Mouse (Mus musculus): ENCODE data around the gene Zfp609. TPM values are rescaled to one million over a fixed set of nuclear protein-coding genes. Genes with fewer than 3 reads are reported as not detected.
A peak's percentile ranks its signal among the peaks of the same experiment; 100 is the strongest.
"Not testable (repeated sequence)": the region's sequence is repeated elsewhere in the genome, so short reads cannot be mapped to it uniquely, and the experiment has no call there.

Zfp609 gene
- polyA plus RNA-seq, 1 experiment from 2014 or later = 1.4 TPM

DNA sequence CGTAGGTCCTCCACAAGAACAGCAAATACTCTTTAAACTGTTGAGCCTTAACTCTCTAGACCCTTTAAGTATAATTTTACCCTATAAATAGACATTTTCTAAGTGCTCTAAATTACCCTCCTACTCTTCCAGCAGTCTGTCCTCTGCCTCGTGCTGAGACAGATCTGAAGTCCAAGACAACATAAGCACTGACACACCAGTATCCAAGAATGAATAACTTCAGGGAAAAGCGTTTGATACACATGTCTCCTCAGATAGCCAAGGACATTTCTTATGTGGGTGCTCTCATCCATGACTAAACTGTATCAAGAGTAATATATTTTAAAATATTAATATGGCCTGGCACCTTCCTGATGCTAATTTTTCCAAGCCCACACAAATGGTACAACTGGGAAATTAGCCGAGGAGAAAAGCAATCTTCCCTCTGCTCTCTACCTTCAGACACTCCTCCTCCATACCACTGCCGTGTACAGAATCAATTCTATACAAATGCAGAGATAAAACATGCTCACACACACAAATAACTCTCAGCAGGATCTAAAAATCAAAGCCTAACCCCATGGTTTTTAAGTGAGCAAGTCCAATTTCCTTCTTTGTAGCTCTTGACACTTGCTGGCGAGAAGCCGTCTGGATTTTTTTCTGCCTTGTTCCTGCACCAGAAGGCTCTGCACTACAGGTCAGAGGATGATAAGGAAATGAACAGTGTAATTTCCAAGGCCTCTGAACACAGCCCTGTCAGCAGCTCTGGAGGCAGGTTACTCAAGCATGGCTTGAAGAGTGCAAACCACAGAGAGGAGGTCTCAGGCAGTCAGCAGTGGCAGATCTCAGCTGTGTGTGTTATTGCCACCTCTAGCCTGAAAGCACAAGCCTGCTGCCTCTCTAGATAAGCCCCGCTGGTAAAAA is 40.2 kb downstream of the Zfp609 start:
- H3K9me3 ChIP-seq (replicated peaks; ENCODE audit: control insufficient read depth, low read length) = no peaks in the 10 kb centered on the region
- peaks cover 37% of the 10 kb centered on the region for H3K4me1 ChIP-seq (ENCODE audit: control insufficient read depth, low read depth, low read length)
- no peaks in the 10 kb centered on the region for H3K36me3 ChIP-seq (ENCODE audit: control insufficient read depth, insufficient read depth)
- H3K27me3 ChIP-seq (ENCODE audit: control insufficient read depth, insufficient read depth, low read depth, low read length) = no peaks in the 10 kb centered on the region
- 33% methylated on average over 8 of the region's 8 CpGs for WGBS (ENCODE audit: insufficient replicate concordance)
- peak; percentile 79 for ATAC-seq (ENCODE audit: low read depth)
- H3K27ac ChIP-seq (ENCODE audit: low read length) = peak overlapping the region; percentile 57
- no peak overlapping the region for H3K4me3 ChIP-seq (ENCODE audit: low read depth, low read length)
- peak overlapping the region; percentile 4 for H3K4me2 ChIP-seq (ENCODE audit: low read depth, low read length)
- H3K9ac ChIP-seq (ENCODE audit: low read depth, low read length) = no peak overlapping the region

DNA sequence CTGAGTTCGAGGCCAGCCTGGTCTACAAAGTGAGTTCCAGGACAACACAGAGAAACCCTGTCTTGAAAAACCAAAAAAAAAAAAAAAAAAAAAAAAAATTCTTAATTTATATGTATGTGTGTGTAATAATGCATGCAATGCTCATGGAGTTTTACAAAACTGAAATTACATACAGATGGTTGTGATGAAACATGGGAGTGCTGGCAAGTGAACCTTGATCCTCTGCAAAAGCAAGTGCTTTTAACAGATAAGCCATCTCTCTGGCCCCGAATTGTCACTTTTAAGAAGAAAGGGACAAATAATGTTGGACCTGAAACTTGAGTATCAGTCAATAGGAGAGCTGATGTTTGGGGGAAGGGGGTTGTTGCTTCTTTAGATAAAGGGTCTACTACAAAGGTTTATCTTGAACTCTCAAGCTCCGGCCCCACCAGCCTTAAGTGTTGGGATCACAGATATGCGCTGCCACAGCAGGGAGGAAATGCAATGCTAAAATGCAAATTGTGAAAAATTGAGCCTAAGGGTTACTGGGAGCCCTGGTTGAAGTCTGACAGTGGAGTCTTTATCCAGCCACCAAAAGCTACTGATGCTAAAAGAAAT is 41.5 kb downstream of the Zfp609 start:
- H3K27me3 ChIP-seq (ENCODE audit: control insufficient read depth, insufficient read depth, low read depth, low read length) = no peaks in the 10 kb centered on the region
- no peak overlapping the region for H3K9ac ChIP-seq (ENCODE audit: low read depth, low read length)
- H3K27ac ChIP-seq (ENCODE audit: low read length) = peak overlapping the region; percentile 56
- H3K4me3 ChIP-seq (ENCODE audit: low read depth, low read length) = no peak overlapping the region
- H3K4me2 ChIP-seq (ENCODE audit: low read depth, low read length) = peak overlapping the region; percentile 48
- ATAC-seq (ENCODE audit: low read depth) = peak; percentile 71
- 21% methylated on average over 4 of the region's 4 CpGs for WGBS (ENCODE audit: insufficient replicate concordance)
- no peaks in the 10 kb centered on the region for H3K36me3 ChIP-seq (ENCODE audit: control insufficient read depth, insufficient read depth)
- no peaks in the 10 kb centered on the region for H3K9me3 ChIP-seq (replicated peaks; ENCODE audit: control insufficient read depth, low read length)
- peaks cover 33% of the 10 kb centered on the region for H3K4me1 ChIP-seq (ENCODE audit: control insufficient read depth, low read depth, low read length)

DNA sequence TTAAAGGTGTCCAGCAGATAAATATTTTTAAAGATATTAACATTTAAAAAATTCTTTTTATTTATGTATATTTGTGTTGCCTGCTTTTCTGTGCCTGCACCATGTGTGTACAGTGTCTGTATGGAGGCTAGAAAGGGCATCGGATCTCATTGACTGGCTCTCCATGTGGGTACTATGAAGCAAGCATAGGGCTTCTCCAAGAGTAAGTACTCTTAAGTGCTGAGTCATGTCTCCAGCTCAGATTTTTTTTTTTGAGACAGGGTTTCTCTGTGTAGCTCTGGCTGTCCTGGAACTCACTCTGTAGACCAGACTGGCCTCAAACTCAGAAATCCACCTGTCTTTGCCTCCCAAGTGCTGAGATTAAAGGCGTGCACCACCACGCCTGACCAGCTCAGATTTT is 47.7 kb downstream of the Zfp609 start:
- H3K36me3 ChIP-seq (ENCODE audit: control insufficient read depth, insufficient read depth); H3K4me2 ChIP-seq (ENCODE audit: low read depth, low read length); H3K27me3 ChIP-seq (ENCODE audit: control insufficient read depth, insufficient read depth, low read depth, low read length); H3K9me3 ChIP-seq (replicated peaks; ENCODE audit: control insufficient read depth, low read length); H3K27ac ChIP-seq (ENCODE audit: low read length); H3K4me3 ChIP-seq (ENCODE audit: low read depth, low read length); H3K9ac ChIP-seq (ENCODE audit: low read depth, low read length); ATAC-seq (ENCODE audit: low read depth): not testable (repeated sequence)
- 77% methylated on average over 3 of the region's 3 CpGs for WGBS (ENCODE audit: insufficient replicate concordance)
- H3K4me1 ChIP-seq (ENCODE audit: control insufficient read depth, low read depth, low read length) = peaks cover 20% of the 10 kb centered on the region

DNA sequence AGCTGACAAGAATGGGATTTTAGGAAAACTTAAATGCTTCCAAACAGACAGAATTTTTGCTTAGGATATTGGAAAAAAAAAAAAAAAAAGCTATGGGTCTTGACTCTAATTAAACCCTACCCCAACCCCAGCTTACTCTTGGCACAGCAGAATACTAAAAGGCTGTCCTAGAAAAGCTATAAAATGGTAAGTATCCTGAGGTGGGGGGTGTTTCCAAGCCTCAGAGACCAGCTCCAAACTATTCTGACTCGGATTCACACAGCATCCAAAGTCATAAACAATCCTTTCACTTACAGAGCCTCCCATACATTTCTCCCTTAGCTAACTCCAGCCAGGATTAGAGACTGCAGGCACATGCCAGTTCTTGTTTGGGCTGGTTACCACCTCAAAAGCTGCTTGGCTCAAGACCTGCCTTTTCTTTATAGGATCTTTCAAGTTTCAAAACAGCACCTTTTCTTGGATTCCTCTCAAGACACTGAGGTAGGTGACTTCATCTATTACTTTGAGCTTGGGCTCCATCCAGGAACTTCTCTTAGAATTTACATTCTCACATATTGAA is 50.4 kb downstream of the Zfp609 start:
- H3K4me1 ChIP-seq (ENCODE audit: control insufficient read depth, low read depth, low read length) = peaks cover 20% of the 10 kb centered on the region
- no peaks in the 10 kb centered on the region; the same call in 1 of the 2 replicates for H3K36me3 ChIP-seq (ENCODE audit: control insufficient read depth, insufficient read depth)
- no peaks in the 10 kb centered on the region for H3K27me3 ChIP-seq (ENCODE audit: control insufficient read depth, insufficient read depth, low read depth, low read length)
- no peaks in the 10 kb centered on the region for H3K9me3 ChIP-seq (replicated peaks; ENCODE audit: control insufficient read depth, low read length)
- H3K4me2 ChIP-seq (ENCODE audit: low read depth, low read length) = no peak overlapping the region
- no peak overlapping the region for H3K9ac ChIP-seq (ENCODE audit: low read depth, low read length)
- no peak for ATAC-seq (ENCODE audit: low read depth)
- no peak overlapping the region for H3K4me3 ChIP-seq (ENCODE audit: low read depth, low read length)
- 10% methylated on average over 1 of the region's 1 CpGs for WGBS (ENCODE audit: insufficient replicate concordance)
- no peak overlapping the region for H3K27ac ChIP-seq (ENCODE audit: low read length)

DNA sequence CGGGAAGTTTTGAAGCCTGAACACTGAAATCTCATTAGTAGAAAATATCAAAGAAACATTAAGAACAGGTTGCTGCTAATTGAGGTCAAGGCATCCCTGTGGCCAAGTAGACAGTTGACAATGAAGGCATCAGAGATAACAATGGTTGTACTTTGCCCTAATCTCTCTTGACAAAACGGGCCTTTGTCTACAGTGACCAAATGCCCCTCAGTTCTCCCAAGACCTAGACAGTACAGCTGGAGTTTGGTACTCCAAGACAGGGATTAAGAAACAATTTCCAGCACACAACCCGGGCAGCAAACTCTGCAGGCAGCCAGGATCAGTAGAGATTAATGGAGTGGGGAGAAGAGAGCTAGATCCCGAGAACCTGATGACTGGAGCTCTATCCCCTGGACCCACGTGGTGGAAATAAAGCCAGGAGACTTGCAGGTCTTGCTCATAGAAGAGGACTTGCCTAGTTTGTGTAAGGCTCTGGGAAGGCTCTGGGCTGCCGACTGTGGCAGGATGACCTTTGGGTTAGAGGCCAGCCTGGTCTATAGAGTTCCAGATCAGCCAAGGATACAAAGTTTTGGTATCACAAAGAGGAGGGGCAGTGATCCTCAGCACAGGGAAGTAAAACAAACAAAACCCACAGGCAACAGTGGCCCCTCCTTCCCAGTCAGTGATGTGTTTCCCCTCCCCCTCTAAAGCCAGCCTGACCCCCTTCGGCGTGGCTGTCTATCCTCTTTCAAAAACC is 51.1 kb downstream of the Zfp609 start:
- Histone ChIP-seq H3K4me2 (ENCODE audit: low read depth, low read length) (no peak overlapping the region), H3K9me3 (replicated peaks; ENCODE audit: control insufficient read depth, low read length) (no peaks in the 10 kb centered on the region), H3K36me3 (ENCODE audit: control insufficient read depth, insufficient read depth) (no peaks in the 10 kb centered on the region; the same call in 1 of the 2 replicates), H3K27ac (ENCODE audit: low read length) (no peak overlapping the region), H3K4me3 (ENCODE audit: low read depth, low read length) (no peak overlapping the region), H3K4me1 (ENCODE audit: control insufficient read depth, low read depth, low read length) (peaks cover 20% of the 10 kb centered on the region), H3K9ac (ENCODE audit: low read depth, low read length) (no peak overlapping the region), H3K27me3 (ENCODE audit: control insufficient read depth, insufficient read depth, low read depth, low read length) (no peaks in the 10 kb centered on the region)
- WGBS (ENCODE audit: insufficient replicate concordance) = 44% methylated on average over 8 of the region's 8 CpGs
- peak; percentile 64 for ATAC-seq (ENCODE audit: low read depth)

DNA sequence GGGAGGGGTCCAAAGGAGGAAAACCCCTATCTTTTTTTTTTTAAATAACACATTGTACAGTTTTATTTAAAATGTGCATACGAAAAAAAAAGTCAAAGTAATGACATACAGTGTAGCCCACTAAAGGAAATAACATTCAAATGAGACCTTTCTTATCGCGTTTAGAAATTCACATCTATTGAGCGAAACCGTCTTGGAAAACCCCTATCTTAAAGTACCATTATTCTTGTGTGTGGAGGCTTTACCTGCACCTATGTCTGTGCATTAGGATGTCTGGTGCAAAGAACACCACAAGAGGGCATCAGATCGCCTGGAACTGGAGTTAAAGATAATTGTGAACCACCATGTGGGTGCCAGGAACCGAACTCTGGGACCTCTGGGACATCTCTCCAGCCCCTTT is 53.6 kb downstream of the Zfp609 start:
- no peaks in the 10 kb centered on the region for H3K27me3 ChIP-seq (ENCODE audit: control insufficient read depth, insufficient read depth, low read depth, low read length)
- no peak overlapping the region for H3K9ac ChIP-seq (ENCODE audit: low read depth, low read length)
- H3K4me2 ChIP-seq (ENCODE audit: low read depth, low read length) = no peak overlapping the region
- H3K4me1 ChIP-seq (ENCODE audit: control insufficient read depth, low read depth, low read length) = peaks cover 13% of the 10 kb centered on the region
- no peak for ATAC-seq (ENCODE audit: low read depth)
- H3K36me3 ChIP-seq (ENCODE audit: control insufficient read depth, insufficient read depth) = no peaks in the 10 kb centered on the region; the same call in 1 of the 2 replicates
- no peak overlapping the region for H3K27ac ChIP-seq (ENCODE audit: low read length)
- no peaks in the 10 kb centered on the region for H3K9me3 ChIP-seq (replicated peaks; ENCODE audit: control insufficient read depth, low read length)
- no peak overlapping the region for H3K4me3 ChIP-seq (ENCODE audit: low read depth, low read length)
- WGBS (ENCODE audit: insufficient replicate concordance) = 84% methylated on average over 7 of the region's 7 CpGs

DNA sequence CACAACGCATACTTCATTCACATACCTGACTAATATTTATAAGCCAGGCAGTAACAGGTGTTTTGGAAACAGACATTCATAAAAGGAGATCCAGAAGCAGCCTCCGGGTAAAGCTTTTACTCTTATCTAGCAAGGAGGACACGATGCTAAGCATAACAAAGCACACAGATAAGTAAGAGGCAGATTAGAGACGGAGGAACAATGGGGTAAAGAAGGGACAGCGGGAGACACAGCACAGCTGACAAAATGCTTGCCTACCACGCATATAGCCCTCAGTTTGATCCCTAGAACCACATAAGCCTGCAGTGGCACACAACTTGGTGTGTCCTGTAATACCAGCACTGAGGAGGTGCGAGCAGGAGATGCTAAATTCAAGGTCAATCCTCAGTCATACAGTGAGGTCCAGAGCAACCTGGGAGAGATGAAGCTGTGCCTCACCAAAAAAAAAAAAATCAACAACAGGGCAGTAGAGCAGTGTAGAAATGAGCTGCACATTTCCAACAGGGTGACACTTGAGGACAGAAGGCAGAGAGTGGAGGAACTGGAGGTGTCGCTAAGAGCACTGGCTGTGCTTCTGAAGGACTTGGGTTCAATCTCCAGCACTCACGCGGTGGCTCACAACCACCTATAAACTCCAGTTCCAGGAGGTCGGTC is 56.2 kb downstream of the Zfp609 start:
- H3K4me3 ChIP-seq (ENCODE audit: low read depth, low read length) = no peak overlapping the region
- no peak overlapping the region for H3K9ac ChIP-seq (ENCODE audit: low read depth, low read length)
- no peak overlapping the region for H3K4me2 ChIP-seq (ENCODE audit: low read depth, low read length)
- H3K9me3 ChIP-seq (replicated peaks; ENCODE audit: control insufficient read depth, low read length) = no peaks in the 10 kb centered on the region
- no peak for ATAC-seq (ENCODE audit: low read depth)
- H3K27me3 ChIP-seq (ENCODE audit: control insufficient read depth, insufficient read depth, low read depth, low read length) = no peaks in the 10 kb centered on the region
- no peaks in the 10 kb centered on the region; the same call in 1 of the 2 replicates for H3K36me3 ChIP-seq (ENCODE audit: control insufficient read depth, insufficient read depth)
- H3K27ac ChIP-seq (ENCODE audit: low read length) = no peak overlapping the region
- H3K4me1 ChIP-seq (ENCODE audit: control insufficient read depth, low read depth, low read length) = peaks cover 2% of the 10 kb centered on the region
- 43% methylated on average over 11 of the region's 11 CpGs for WGBS (ENCODE audit: insufficient replicate concordance)

DNA sequence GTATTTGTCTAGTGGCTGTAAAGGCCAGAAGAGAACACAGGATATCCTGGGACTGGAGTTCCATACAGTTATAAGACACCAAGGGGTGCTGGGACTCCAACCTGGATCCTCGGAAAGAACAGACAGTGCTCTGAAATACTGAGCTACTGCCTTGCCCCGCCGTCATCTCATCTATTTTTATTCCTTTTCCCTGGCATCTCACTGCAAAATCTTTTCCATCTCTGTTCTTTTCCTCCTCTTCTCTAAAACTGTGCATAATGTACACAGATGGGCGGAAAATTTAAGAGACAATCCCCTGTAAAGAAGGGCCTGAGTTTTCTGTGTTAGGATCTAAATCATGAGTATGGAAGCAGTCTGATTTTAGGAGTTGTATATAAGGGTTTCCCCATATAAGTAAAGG is 64.6 kb downstream of the Zfp609 start:
- WGBS (ENCODE audit: insufficient replicate concordance) = 76% methylated on average over 4 of the region's 4 CpGs
- no peak overlapping the region for H3K9ac ChIP-seq (ENCODE audit: low read depth, low read length)
- no peaks in the 10 kb centered on the region for H3K9me3 ChIP-seq (replicated peaks; ENCODE audit: control insufficient read depth, low read length)
- H3K27ac ChIP-seq (ENCODE audit: low read length) = no peak overlapping the region
- no peak overlapping the region for H3K4me2 ChIP-seq (ENCODE audit: low read depth, low read length)
- no peaks in the 10 kb centered on the region for H3K27me3 ChIP-seq (ENCODE audit: control insufficient read depth, insufficient read depth, low read depth, low read length)
- H3K4me3 ChIP-seq (ENCODE audit: low read depth, low read length) = no peak overlapping the region
- ATAC-seq (ENCODE audit: low read depth) = no peak
- peaks cover 2% of the 10 kb centered on the region for H3K4me1 ChIP-seq (ENCODE audit: control insufficient read depth, low read depth, low read length)
- H3K36me3 ChIP-seq (ENCODE audit: control insufficient read depth, insufficient read depth) = no peaks in the 10 kb centered on the region

Measured in liver, embryonic 16.5 days (tissue).